Mouse (Mus musculus): ENCODE measurements around the gene Cox10.

- TF ChIP-seq CTCF (IDR thresholded peaks at IDR 0.05; ENCODE audit: low read depth, low read length) = no peak
- TF ChIP-seq POLR2A (IDR thresholded peaks at IDR 0.05; ENCODE audit: extremely low read depth, insufficient read depth, low read length) = no peak
Measured at GRCm38 (mm10) chr11:64036306-64036705, 43.0 kb downstream of the Cox10 start.

Data from liver, adult 2 months (tissue).